In genomic region chr2:38356428-38357260, GRCm38 (mm10) we compare ENCODE assay signal across 8 mouse cellular contexts. TPM values are rescaled to one million over a fixed set of nuclear protein-coding genes. Genes with fewer than 3 reads are reported as not detected.
DNase-seq lines count a peak whose midpoint lies in the region; ATAC-seq and TF ChIP-seq lines count a peak whose summit lies in the region.

No protein-coding gene starts in this region.

- peak overlapping the region; percentile 58 for H3K4me3 ChIP-seq in heart, embryonic 10.5 days
- H3K4me3 ChIP-seq in heart, adult 2 months: no peak overlapping the region
- peak overlapping the region; percentile 50 for H3K4me3 ChIP-seq in ES-Bruce4 (ENCODE audit: low read depth, low read length)
- peak overlapping the region; percentile 69 for H3K4me3 ChIP-seq in forebrain, embryonic 16.5 days (replicated peaks; ENCODE audit: low read length)
- peak overlapping the region; percentile 12; the same call in 1 of the 2 replicates for H3K4me3 ChIP-seq in liver, embryonic 16.5 days (ENCODE audit: low read depth, low read length)

- no peaks in the 10 kb centered on the region for H3K36me3 ChIP-seq in heart, embryonic 10.5 days
- H3K36me3 ChIP-seq in heart, adult 2 months (ENCODE audit: control insufficient read depth, insufficient read depth, low read length): no peaks in the 10 kb centered on the region
- no peaks in the 10 kb centered on the region for H3K36me3 ChIP-seq in ES-Bruce4 (ENCODE audit: control insufficient read depth, insufficient read depth, low read length, poor library complexity, severe bottlenecking)
- no peaks in the 10 kb centered on the region for H3K36me3 ChIP-seq in forebrain, embryonic 16.5 days (ENCODE audit: control insufficient read depth, insufficient read depth)
- no peaks in the 10 kb centered on the region for H3K36me3 ChIP-seq in liver, embryonic 16.5 days (ENCODE audit: control insufficient read depth, insufficient read depth)

- no peak for TF ChIP-seq EP300 in heart, adult 2 months (IDR thresholded peaks at IDR 0.05; ENCODE audit: insufficient read depth, low read depth, low read length)
- no peak for TF ChIP-seq EP300 in ES-Bruce4 (IDR thresholded peaks at IDR 0.05; ENCODE audit: insufficient read depth, low read depth, low read length)

- no peak overlapping the region for H3K9ac ChIP-seq in heart, adult 2 months (ENCODE audit: low read depth, low read length)
- no peak overlapping the region for H3K9ac ChIP-seq in ES-Bruce4 (ENCODE audit: low read depth, poor library complexity, severe bottlenecking)
- H3K9ac ChIP-seq in forebrain, embryonic 16.5 days (replicated peaks; ENCODE audit: low read depth, low read length): peak overlapping the region; percentile 90
- no peak overlapping the region for H3K9ac ChIP-seq in liver, embryonic 16.5 days (ENCODE audit: low read depth, low read length)

- DNase-seq in heart, embryonic 10.5 days (ENCODE audit: low spot score): no peak
- no peak for DNase-seq in heart, adult 2 months
- DNase-seq in spleen, adult 12 weeks (ENCODE audit: low spot score): no peak
- DNase-seq in left cerebral cortex, postnatal 36 days (ENCODE audit: low spot score in 2 of 2): no peak
- DNase-seq in urinary bladder, postnatal 4 days (ENCODE audit: low spot score in 2 of 2): no peak

- no peaks in the 10 kb centered on the region for H3K79me2 ChIP-seq in heart, adult 2 months (replicated peaks; ENCODE audit: control insufficient read depth, insufficient read depth, low read length)

- peaks cover 32% of the 10 kb centered on the region for H3K4me1 ChIP-seq in heart, embryonic 10.5 days
- no peaks in the 10 kb centered on the region for H3K4me1 ChIP-seq in heart, adult 2 months (ENCODE audit: control insufficient read depth, insufficient read depth, low read length)
- H3K4me1 ChIP-seq in ES-Bruce4 (ENCODE audit: control insufficient read depth, insufficient read depth, low read length): no peaks in the 10 kb centered on the region
- H3K4me1 ChIP-seq in forebrain, embryonic 16.5 days (replicated peaks; ENCODE audit: control insufficient read depth, insufficient read depth, low read length): peaks cover 60% of the 10 kb centered on the region
- H3K4me1 ChIP-seq in liver, embryonic 16.5 days (ENCODE audit: control insufficient read depth, low read depth, low read length): peaks cover 2% of the 10 kb centered on the region

- peak; percentile 25 for ATAC-seq in forebrain, embryonic 16.5 days
- no peak for ATAC-seq in liver, embryonic 16.5 days (ENCODE audit: low read depth)

- H3K9me3 ChIP-seq in heart, embryonic 10.5 days: no peaks in the 10 kb centered on the region
- H3K9me3 ChIP-seq in ES-Bruce4 (replicated peaks; ENCODE audit: control insufficient read depth, insufficient read depth, low read length, poor library complexity, severe bottlenecking): no peaks in the 10 kb centered on the region
- no peaks in the 10 kb centered on the region for H3K9me3 ChIP-seq in forebrain, embryonic 16.5 days (ENCODE audit: control insufficient read depth, low read length)
- H3K9me3 ChIP-seq in liver, embryonic 16.5 days (replicated peaks; ENCODE audit: control insufficient read depth, low read length): no peaks in the 10 kb centered on the region

- under 1% methylated on average over 53 of the region's 53 CpGs for WGBS in heart, embryonic 10.5 days
- 5% methylated on average over 53 of the region's 53 CpGs for WGBS in heart, adult 2 months
- WGBS in forebrain, embryonic 16.5 days: under 1% methylated on average over 51 of the region's 53 CpGs
- 1% methylated on average over 53 of the region's 53 CpGs for WGBS in liver, embryonic 16.5 days (ENCODE audit: insufficient replicate concordance)

- no peak for TF ChIP-seq POLR2A in heart, adult 2 months (IDR thresholded peaks at IDR 0.05; ENCODE audit: insufficient read depth, low read depth, low read length)
- TF ChIP-seq POLR2A in ES-Bruce4 (IDR thresholded peaks at IDR 0.05; ENCODE audit: insufficient read depth, low read length): no peak

- intact Hi-C loops in heart, adult 2 months (cut with DNase I): loop anchor here (10.0 kb wide), 1 partner anchor 358 kb away; the partner anchor contains the start of gene Nr5a1
- intact Hi-C loops in left cerebral cortex, postnatal 36 days (cut with DNase I): no loop called here

- peaks cover 96% of the 10 kb centered on the region for H3K27me3 ChIP-seq in heart, embryonic 10.5 days (ENCODE audit: insufficient read depth, poor library complexity, severe bottlenecking)
- H3K27me3 ChIP-seq in heart, adult 2 months (ENCODE audit: control insufficient read depth, insufficient read depth, low read length): peaks cover 47% of the 10 kb centered on the region
- H3K27me3 ChIP-seq in ES-Bruce4 (ENCODE audit: control insufficient read depth, insufficient read depth, low read length, poor library complexity, severe bottlenecking): peaks cover 44% of the 10 kb centered on the region
- H3K27me3 ChIP-seq in forebrain, embryonic 16.5 days (replicated peaks; ENCODE audit: control insufficient read depth, insufficient read depth, low read length): no peaks in the 10 kb centered on the region
- H3K27me3 ChIP-seq in liver, embryonic 16.5 days (ENCODE audit: control insufficient read depth, insufficient read depth, low read depth, low read length): peaks cover 98% of the 10 kb centered on the region

- peak overlapping the region; percentile 94 for H3K4me2 ChIP-seq in forebrain, embryonic 16.5 days (ENCODE audit: low read length)
- 0 out of 2 replicates have a peak overlapping the region, but pooled peaks have one; percentile 4 for H3K4me2 ChIP-seq in liver, embryonic 16.5 days (ENCODE audit: low read depth, low read length)

- peak overlapping the region; percentile 59; the same call in 1 of the 2 replicates for H3K27ac ChIP-seq in heart, embryonic 10.5 days
- no peak overlapping the region for H3K27ac ChIP-seq in heart, adult 2 months
- no peak overlapping the region for H3K27ac ChIP-seq in ES-Bruce4 (ENCODE audit: insufficient read depth, low read length)
- H3K27ac ChIP-seq in forebrain, embryonic 16.5 days (ENCODE audit: low read length): peak overlapping the region; percentile 72
- H3K27ac ChIP-seq in liver, embryonic 16.5 days (ENCODE audit: low read length): no peak overlapping the region

- TF ChIP-seq CTCF in heart, adult 2 months (IDR thresholded peaks at IDR 0.05): no peak
- no peak for TF ChIP-seq CTCF in ES-Bruce4 (IDR thresholded peaks at IDR 0.05; ENCODE audit: low read depth, low read length)

RNA-seq across cellular contexts. Expression of gene Lhx2, which starts 17.6 kb away (rescaled TPM):
- 0.58 and 6.0 TPM in 2 replicates for polyA plus RNA-seq in heart, embryonic 10.5 days (2016; fragmentation: Nextera tagmentation; extraction: Ambion mirVana)
- total RNA-seq in heart, adult 2 months (2021): not detected
- polyA plus RNA-seq in heart, adult 2 months (2012; rRNA removed): 0.06 TPM in 1 of 2 replicates, not detected in the other
- polyA plus RNA-seq in ES-Bruce4 (2011; ENCODE audit: insufficient read depth, insufficient read length, low read depth, missing spikeins): 0.36 TPM in 1 of 2 replicates, not detected in the other
- 69.7 and 90.4 TPM in 2 replicates for polyA plus RNA-seq in forebrain, embryonic 16.5 days (2015; fragmentation: Nextera tagmentation; extraction: Ambion mirVana)
- polyA plus RNA-seq in liver, embryonic 16.5 days (2015; fragmentation: Nextera tagmentation; extraction: Ambion mirVana): 1.1 and 1.8 TPM in 2 replicates
- total RNA-seq in left cerebral cortex, postnatal 36 days (2021): 10 to 100 TPM; 76.7 to 79.0 TPM

Comparison
In these comparisons a context has a peak if more than half of its experiments do, and no peak if none do; other contexts are left out.
1. H3K27ac ChIP-seq: peak in heart, embryonic 10.5 days (single experiment) and forebrain, embryonic 16.5 days (single experiment); none in heart, adult 2 months (single experiment), ES-Bruce4 (single experiment) and liver, embryonic 16.5 days (single experiment).
2. RNA of gene Lhx2, which starts 17.6 kb away (polyA plus RNA-seq): 69.7 to 90.4 TPM in forebrain, embryonic 16.5 days; 0.58 to 6.0 TPM in heart, embryonic 10.5 days, 1.1 to 1.8 TPM in liver, embryonic 16.5 days, 0.36 TPM in ES-Bruce4 and 0.06 TPM in heart, adult 2 months; every median in the first group is over 10 times any median in the second.